Mouse (Mus musculus) limb, embryonic 14.5 days (tissue): Measurements from ENCODE around the gene Vps45. TPM values are rescaled to one million over a fixed set of nuclear protein-coding genes. Genes with fewer than 3 reads are reported as not detected.

Experiments used
- ATAC-seq: fragments of 200-750 bp; cut with Nextera tagmentation; 2 replicates; pipeline ENCODE4 v1.8.0; 2017; ENCODE audit warnings: low read depth, moderate number of reproducible peaks, moderate TSS enrichment; ENCODE audit not compliant: low FRiP score
- DNase-seq: peaks from one replicate; pipeline ENCODE4 v3.0.0-alpha.2; 2015; ENCODE audit warnings: low spot score
- H3K27ac ChIP-seq: fragments of 300-500 bp; sonication (generic); replicated peaks from 2 replicates; pipeline ENCODE4 v1.5.1; 2014; ENCODE audit warnings: low read depth, mild to moderate bottlenecking, low read length, moderate library complexity, mixed read lengths
- H3K27me3 ChIP-seq: fragments of 300-500 bp; sonication (generic); 2 replicates; pipeline ENCODE4 v1.6.1; 2014; ENCODE audit warnings: low read length, mixed read lengths; ENCODE audit not compliant: control insufficient read depth, insufficient read depth
- H3K36me3 ChIP-seq: fragments of 300-500 bp; sonication (generic); 2 replicates; pipeline ENCODE4 v1.6.1; 2014; ENCODE audit warnings: mild to moderate bottlenecking, low read length, moderate library complexity, mixed read lengths; ENCODE audit not compliant: control insufficient read depth, insufficient read depth
- H3K4me1 ChIP-seq: fragments of 300-500 bp; sonication (generic); 2 replicates; pipeline ENCODE4 v1.6.1; 2014; ENCODE audit warnings: antibody characterized with exemption, low read length, mixed read lengths; ENCODE audit not compliant: control insufficient read depth, insufficient read depth
- H3K4me2 ChIP-seq: fragments of 300-500 bp; sonication (generic); replicated peaks from 2 replicates; pipeline ENCODE4 v1.6.1; 2014; ENCODE audit warnings: low read depth, mild to moderate bottlenecking, low read length, moderate library complexity; ENCODE audit not compliant: severe bottlenecking
- H3K4me3 ChIP-seq: fragments of 300-500 bp; sonication (generic); replicated peaks from 2 replicates; pipeline ENCODE4 v1.5.1; 2014; ENCODE audit warnings: low read length
- H3K9ac ChIP-seq: fragments of 300-500 bp; sonication (generic); 2 replicates; pipeline ENCODE4 v1.6.1; 2014; ENCODE audit warnings: mild to moderate bottlenecking, low read depth, low read length, moderate library complexity; ENCODE audit not compliant: severe bottlenecking
- H3K9me3 ChIP-seq: fragments of 300-500 bp; sonication (generic); 2 replicates; pipeline ENCODE4 v1.6.1; 2016; ENCODE audit warnings: low read length; ENCODE audit not compliant: control insufficient read depth
- POLR2A ChIP-seq: fragments of 200-500 bp; IDR thresholded peaks from 2 replicates; pipeline ENCODE4 v1.8.0; 2012; ENCODE audit warnings: inconsistent platforms, mild to moderate bottlenecking, moderate library complexity, borderline replicate concordance; ENCODE audit not compliant: insufficient read depth, insufficient read length; ENCODE audit errors: extremely low read depth
- WGBS: fragments of 180-500 bp; shearing (Covaris S2); extraction: QIAGEN DNeasy Blood & Tissue Kit; methylation state at CpG from one replicate; pipeline ENCODE4 v1.1.7; 2014; 5-methylcytosine and 5-hydroxymethylcytosine counted together
- polyA plus RNA-seq, 2 experiments: library from polyadenylated mRNA; depleted of rRNA in 1 of 2; stranded (reverse) in 1 of 2; unstranded in 1 of 2; fragments of >200 nt; fragmentation: Nextera tagmentation in 1 of 2; extraction: Ambion mirVana in 1 of 2; gene quantifications; 2 replicates each; pipeline versions ENCODE4 v1.2.1 to v1.2.3; 2012 to 2014

Vps45 gene
- polyA plus RNA-seq, 2 experiments: 16.5 to 27.0 TPM

DNA sequence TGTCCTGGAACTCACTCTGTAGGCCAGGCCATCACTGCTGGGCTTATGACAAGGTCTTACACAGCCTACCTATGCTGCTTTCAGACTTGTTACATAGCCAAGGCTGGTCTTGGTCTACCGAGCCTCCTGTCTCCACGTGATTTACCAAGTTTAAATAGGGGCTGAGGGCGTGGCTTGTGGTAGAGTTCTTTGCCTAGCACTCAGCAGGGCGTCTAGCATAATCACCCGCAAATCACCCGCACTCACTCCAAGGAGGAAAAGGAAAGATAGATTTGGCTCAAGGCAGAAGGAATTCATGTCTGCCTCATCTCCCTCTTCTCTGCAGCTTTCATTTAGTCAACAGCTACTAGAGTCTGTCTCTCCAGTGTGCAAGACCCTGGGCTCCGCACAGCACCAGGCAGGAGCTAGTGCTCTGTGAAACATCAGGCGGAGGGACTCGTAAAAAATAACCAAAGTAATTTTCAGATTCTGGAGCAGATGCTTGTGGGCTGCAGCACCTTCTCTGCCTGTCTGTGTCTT lies 61.0 kb downstream of the Vps45 start:
- ATAC-seq (0 out of 2 replicates have a peak, but pooled peaks have one; percentile 6), DNase-seq (peak; percentile 54)
- 6% methylated on average over 9 of the region's 9 CpGs for WGBS
- H3K36me3 ChIP-seq: peaks cover 8% of the 10 kb centered on the region
- peaks cover 29% of the 10 kb centered on the region for H3K4me1 ChIP-seq
- TF ChIP-seq POLR2A: no peak
- H3K27me3 ChIP-seq: no peaks in the 10 kb centered on the region
- peak overlapping the region; percentile 57 for H3K4me2 ChIP-seq
- H3K9me3 ChIP-seq: no peaks in the 10 kb centered on the region
- no peak overlapping the region for H3K27ac ChIP-seq
- no peak overlapping the region for H3K9ac ChIP-seq
- H3K4me3 ChIP-seq: peak overlapping the region; percentile 76; the same call in 1 of the 2 replicates

DNA sequence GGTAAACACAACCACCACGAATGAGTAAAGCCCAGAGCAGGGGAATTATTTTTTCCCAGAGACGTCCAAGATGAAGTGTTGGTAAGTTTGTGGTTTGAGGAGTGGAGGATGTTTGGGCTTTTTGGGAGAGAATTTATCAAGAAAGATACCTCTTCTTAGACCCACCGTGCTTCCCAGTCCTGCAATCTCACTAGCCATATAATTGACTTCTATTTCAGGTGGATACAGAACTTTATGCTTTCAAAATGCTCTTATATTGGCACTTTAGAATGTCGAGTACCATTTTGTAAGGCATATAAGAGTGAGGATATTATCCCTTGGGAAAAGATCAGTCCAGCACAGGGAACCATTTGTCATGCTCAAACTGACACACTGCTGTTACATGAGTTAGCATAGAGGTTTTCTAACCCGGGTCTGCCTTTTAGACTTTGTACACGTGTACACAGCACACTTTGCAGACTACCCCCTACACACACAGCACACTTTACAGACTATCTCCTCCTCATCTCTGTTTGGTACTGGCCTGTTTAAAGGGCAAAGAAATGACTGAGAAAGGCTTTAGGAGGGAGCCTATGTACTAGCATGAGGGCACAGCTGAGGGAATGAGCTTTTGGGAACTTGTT lies 61.7 kb downstream of the Vps45 start:
- Histone ChIP-seq H3K27me3 (no peaks in the 10 kb centered on the region), H3K27ac (peak overlapping the region; percentile 98), H3K36me3 (peaks cover 15% of the 10 kb centered on the region), H3K9ac (peak overlapping the region; percentile 98), H3K4me3 (peak overlapping the region; percentile 76), H3K4me1 (peaks cover 29% of the 10 kb centered on the region), H3K9me3 (no peaks in the 10 kb centered on the region), H3K4me2 (peak overlapping the region; percentile 57)
- WGBS: 5% methylated on average over 6 of the region's 6 CpGs
- TF ChIP-seq POLR2A: no peak
- no peak for ATAC-seq
- no peak for DNase-seq

- 1% methylated on average over 41 of the region's 84 CpGs for WGBS
- peaks cover 29% of the 10 kb centered on the region for H3K4me1 ChIP-seq
These were observed 62.4 kb downstream of the Vps45 start, which contains the start of gene Plekho1 for GRCm38 (mm10) chr3:95995802-95996428. Gene Plekho1, minus strand, starts transcription at chr3:95996001.

GRCm38 (mm10) chr3:95994975-95995801 lies 63.1 kb downstream of the Vps45 start:
- DNase-seq: peak; percentile 43
- under 1% methylated on average over 44 of the region's 51 CpGs for whole genome bisulfite sequencing

More at GRCm38 (mm10) chr3:95995802-95996428, 62.4 kb downstream of the Vps45 start, which contains the start of gene Plekho1:
- Histone ChIP-seq H3K27me3 (no peaks in the 10 kb centered on the region), H3K27ac (peak within 1 kb of the TSS; percentile 98), H3K4me2 (peak within 1 kb of the TSS; percentile 57), H3K9ac (peak within 1 kb of the TSS; percentile 98), H3K9me3 (no peaks in the 10 kb centered on the region), H3K4me3 (peak within 1 kb of the TSS; percentile 76), H3K36me3 (peaks cover 22% of the 10 kb centered on the region)
- DNase-seq: peak; percentile 47
- peak; percentile 50 for ATAC-seq
- TF ChIP-seq POLR2A: peak; percentile 87; the same call in 1 of the 2 replicates

GRCm38 (mm10) chr3:95994381-95994846 lies 63.9 kb downstream of the Vps45 start:
- Histone ChIP-seq H3K27me3 (no peaks in the 10 kb centered on the region), H3K4me3 (peak overlapping the region; percentile 76)
- no peak for DNase-seq

More at GRCm38 (mm10) chr3:95994975-95995801, 63.1 kb downstream of the Vps45 start:
- Histone ChIP-seq H3K27ac (peak overlapping the region; percentile 98), H3K27me3 (no peaks in the 10 kb centered on the region), H3K9me3 (no peaks in the 10 kb centered on the region), H3K4me1 (peaks cover 29% of the 10 kb centered on the region), H3K36me3 (peaks cover 29% of the 10 kb centered on the region), H3K4me2 (peak overlapping the region; percentile 57), H3K4me3 (peak overlapping the region; percentile 76), H3K9ac (peak overlapping the region; percentile 98)
- ATAC-seq: peak; percentile 53
- 0 out of 2 replicates have a peak, but pooled peaks have one; percentile 52 for TF ChIP-seq POLR2A

More at GRCm38 (mm10) chr3:95994381-95994846, 63.9 kb downstream of the Vps45 start:
- H3K27ac ChIP-seq: peak overlapping the region; percentile 98
- peaks cover 35% of the 10 kb centered on the region for H3K36me3 ChIP-seq
- H3K9ac ChIP-seq: peak overlapping the region; percentile 98
- WGBS: 9% methylated on average over 6 of the region's 6 CpGs
- no peak for ATAC-seq
- peaks cover 29% of the 10 kb centered on the region for H3K4me1 ChIP-seq
- H3K4me2 ChIP-seq: peak overlapping the region; percentile 57
- no peak for TF ChIP-seq POLR2A
- no peaks in the 10 kb centered on the region for H3K9me3 ChIP-seq
